ENCODE assay signal across 27 mouse cellular contexts in genomic region chr11:67044959-67045358, GRCm38 (mm10). TPM values are rescaled to one million over a fixed set of nuclear protein-coding genes. Genes with fewer than 3 reads are reported as not detected.
DNase-seq lines count a peak whose midpoint lies in the region; ATAC-seq and TF ChIP-seq lines count a peak whose summit lies in the region.
"Had no signal": no experiment of that assay in that cellular context is flagged by ENCODE, and none has a peak within 500 bp of the region (broad histone marks: within the 10 kb centered on the region; RNA-seq: fewer than 3 reads in every experiment).

No protein-coding gene starts in this region.

- peak; percentile 44 for DNase-seq in R1 (ENCODE audit: low read depth, low spot score)
- DNase-seq in liver, embryonic 13.5 days = no peak
- no peak for DNase-seq in neural tube, embryonic 10.5 days (ENCODE audit: extremely low spot score, low spot score)
- no peak for DNase-seq in layer of hippocampus, adult 2 months (ENCODE audit: low spot score in 2 of 2)
- DNase-seq: adrenal gland, postnatal 25 days; cerebellum, adult 11 months; cerebellum, postnatal 36 days; gastrocnemius, postnatal 25 days; heart, postnatal 4 days; kidney, adult 2 months; kidney, postnatal 14 days; layer of hippocampus, adult 9-11 months; left cerebral cortex, postnatal 4 days; lung, embryonic 14.5 days; right cerebral cortex, postnatal 25 days; thymus, postnatal 36 days had no signal

- H3K9me3 ChIP-seq in intestine, embryonic 16.5 days (ENCODE audit: control insufficient read depth, low read length) = no peaks in the 10 kb centered on the region
- no peaks in the 10 kb centered on the region for H3K9me3 ChIP-seq in liver, embryonic 13.5 days (replicated peaks)
- H3K9me3 ChIP-seq in stomach, embryonic 15.5 days = no peaks in the 10 kb centered on the region
- no peaks in the 10 kb centered on the region for H3K9me3 ChIP-seq in kidney, embryonic 16.5 days (ENCODE audit: low read length)
- H3K9me3 ChIP-seq: G1E; heart, embryonic 15.5 days; midbrain, embryonic 15.5 days had no signal

- H3K27me3 ChIP-seq in intestine, embryonic 16.5 days (replicated peaks; ENCODE audit: control insufficient read depth, insufficient read depth, low read length) = no peaks in the 10 kb centered on the region
- no peaks in the 10 kb centered on the region for H3K27me3 ChIP-seq in liver, embryonic 13.5 days
- no peaks in the 10 kb centered on the region for H3K27me3 ChIP-seq in stomach, embryonic 15.5 days (replicated peaks)
- no peaks in the 10 kb centered on the region for H3K27me3 ChIP-seq in kidney, embryonic 16.5 days (ENCODE audit: insufficient read depth, low read length)
- H3K27me3 ChIP-seq: heart, embryonic 15.5 days; midbrain, embryonic 15.5 days had no signal

- peaks cover 10% of the 10 kb centered on the region; the same call in 1 of the 2 replicates for H3K4me1 ChIP-seq in intestine, embryonic 16.5 days (ENCODE audit: control insufficient read depth, insufficient read depth, low read length)
- peaks cover 24% of the 10 kb centered on the region for H3K4me1 ChIP-seq in liver, embryonic 13.5 days (replicated peaks)
- no peaks in the 10 kb centered on the region for H3K4me1 ChIP-seq in stomach, embryonic 15.5 days
- H3K4me1 ChIP-seq in kidney, embryonic 16.5 days (ENCODE audit: insufficient read depth, low read length) = no peaks in the 10 kb centered on the region
- H3K4me1 ChIP-seq: midbrain, embryonic 15.5 days had no signal

- ATAC-seq in intestine, embryonic 16.5 days = peak; percentile 84
- peak; percentile 72 for ATAC-seq in liver, embryonic 13.5 days (ENCODE audit: low read depth)
- peak; percentile 89 for ATAC-seq in stomach, embryonic 15.5 days (ENCODE audit: insufficient read depth, low FRiP score, low read depth)
- no peak for ATAC-seq in kidney, embryonic 16.5 days (ENCODE audit: low FRiP score, low TSS enrichment)
- ATAC-seq: forebrain, embryonic 14.5 days; hindbrain, postnatal 0 days; midbrain, embryonic 15.5 days had no signal

- WGBS in intestine, embryonic 16.5 days = 64% methylated on average over 6 of the region's 6 CpGs
- WGBS in liver, embryonic 13.5 days (ENCODE audit: insufficient replicate concordance) = 70% methylated on average over 6 of the region's 6 CpGs
- 52% methylated on average over 6 of the region's 6 CpGs for WGBS in stomach, embryonic 15.5 days
- 50% methylated on average over 6 of the region's 6 CpGs for WGBS in kidney, embryonic 16.5 days

- H3K4me2 ChIP-seq in intestine, embryonic 16.5 days (ENCODE audit: low read depth, low read length) = peak overlapping the region; percentile 19; the same call in 1 of the 2 replicates
- H3K4me2 ChIP-seq in liver, embryonic 13.5 days = no peak overlapping the region
- H3K4me2 ChIP-seq in stomach, embryonic 15.5 days = no peak overlapping the region
- H3K4me2 ChIP-seq in kidney, embryonic 16.5 days (replicated peaks; ENCODE audit: low read depth, low read length) = no peak overlapping the region
- H3K4me2 ChIP-seq: heart, embryonic 15.5 days; lung, embryonic 14.5 days; midbrain, embryonic 15.5 days had no signal

- TF ChIP-seq CTCF in layer of hippocampus, adult 2 months (conservative IDR thresholded peaks at IDR 0.05) = no peak

- no peak overlapping the region for H3K4me3 ChIP-seq in intestine, embryonic 16.5 days (ENCODE audit: low read length)
- H3K4me3 ChIP-seq in liver, embryonic 13.5 days (replicated peaks) = no peak overlapping the region
- no peak overlapping the region for H3K4me3 ChIP-seq in stomach, embryonic 15.5 days (replicated peaks)
- no peak overlapping the region for H3K4me3 ChIP-seq in kidney, embryonic 16.5 days (ENCODE audit: low read length)
- no peak overlapping the region for H3K4me3 ChIP-seq in layer of hippocampus, adult 2 months
- H3K4me3 ChIP-seq: heart, embryonic 15.5 days; left cerebral cortex, adult 2 months; midbrain, embryonic 15.5 days had no signal

- H3K9ac ChIP-seq in intestine, embryonic 16.5 days (ENCODE audit: low read depth, low read length) = no peak overlapping the region
- H3K9ac ChIP-seq in liver, embryonic 13.5 days = no peak overlapping the region
- no peak overlapping the region for H3K9ac ChIP-seq in stomach, embryonic 15.5 days
- H3K9ac ChIP-seq in kidney, embryonic 16.5 days (replicated peaks; ENCODE audit: low read length) = no peak overlapping the region
- H3K9ac ChIP-seq: heart, embryonic 15.5 days; lung, embryonic 14.5 days; midbrain, embryonic 15.5 days had no signal

- peaks cover 3% of the 10 kb centered on the region for H3K36me3 ChIP-seq in intestine, embryonic 16.5 days (ENCODE audit: control insufficient read depth, insufficient read depth, low read length)
- peaks cover 30% of the 10 kb centered on the region for H3K36me3 ChIP-seq in liver, embryonic 13.5 days
- H3K36me3 ChIP-seq in stomach, embryonic 15.5 days = 0 out of 2 replicates have a peak, but pooled peaks cover 9% of the 10 kb centered on the region
- H3K36me3 ChIP-seq in kidney, embryonic 16.5 days (ENCODE audit: insufficient read depth, low read length) = peaks cover 27% of the 10 kb centered on the region

- no peak overlapping the region for H3K27ac ChIP-seq in intestine, embryonic 16.5 days (ENCODE audit: low read length)
- no peak overlapping the region for H3K27ac ChIP-seq in liver, embryonic 13.5 days
- no peak overlapping the region for H3K27ac ChIP-seq in stomach, embryonic 15.5 days
- no peak overlapping the region for H3K27ac ChIP-seq in kidney, embryonic 16.5 days (ENCODE audit: low read length)
- H3K27ac ChIP-seq in layer of hippocampus, adult 2 months = no peak overlapping the region
- H3K27ac ChIP-seq: heart, embryonic 15.5 days; hindbrain, postnatal 0 days; left cerebral cortex, adult 2 months; midbrain, embryonic 15.5 days had no signal

RNA-seq across cellular contexts. Expression of gene Adprm, which starts 7.4 kb away (rescaled TPM):
- 20.8 and 22.1 TPM in 2 replicates for polyA plus RNA-seq in intestine, embryonic 16.5 days (2015; fragmentation: Nextera tagmentation; extraction: Ambion mirVana)
- polyA plus RNA-seq in liver, embryonic 13.5 days (2015; fragmentation: Nextera tagmentation; extraction: Ambion mirVana) = 10.7 and 14.0 TPM in 2 replicates
- 24.0 and 28.1 TPM in 2 replicates for polyA plus RNA-seq in stomach, embryonic 15.5 days (2015; fragmentation: Nextera tagmentation; extraction: Ambion mirVana)
- 29.9 TPM in 2 replicates for polyA plus RNA-seq in kidney, embryonic 16.5 days (2015; fragmentation: Nextera tagmentation; extraction: Ambion mirVana)
- total RNA-seq in layer of hippocampus, adult 2 months (2021) = 10 to 100 TPM; 27.7 to 29.3 TPM

RNA-seq across cellular contexts. Expression of gene Sco1, which starts 7.5 kb away (rescaled TPM):
- polyA plus RNA-seq in intestine, embryonic 16.5 days (2015; fragmentation: Nextera tagmentation; extraction: Ambion mirVana) = 17.7 and 18.6 TPM in 2 replicates
- 8.2 and 10.6 TPM in 2 replicates for polyA plus RNA-seq in liver, embryonic 13.5 days (2015; fragmentation: Nextera tagmentation; extraction: Ambion mirVana)
- polyA plus RNA-seq in stomach, embryonic 15.5 days (2015; fragmentation: Nextera tagmentation; extraction: Ambion mirVana) = 17.6 and 18.7 TPM in 2 replicates
- polyA plus RNA-seq in kidney, embryonic 16.5 days (2015; fragmentation: Nextera tagmentation; extraction: Ambion mirVana) = 16.3 and 17.7 TPM in 2 replicates
- 10 to 100 TPM in 1 of 2 experiments, 1 to 10 TPM in 1; 9.4 to 10.6 TPM for total RNA-seq in layer of hippocampus, adult 2 months (2021)

RNA-seq across cellular contexts. Expression of gene Tmem220, which starts 20.0 kb away (rescaled TPM):
- 3.4 and 4.6 TPM in 2 replicates for polyA plus RNA-seq in intestine, embryonic 16.5 days (2015; fragmentation: Nextera tagmentation; extraction: Ambion mirVana)
- 1.5 and 2.0 TPM in 2 replicates for polyA plus RNA-seq in liver, embryonic 13.5 days (2015; fragmentation: Nextera tagmentation; extraction: Ambion mirVana)
- polyA plus RNA-seq in stomach, embryonic 15.5 days (2015; fragmentation: Nextera tagmentation; extraction: Ambion mirVana) = 1.7 and 2.5 TPM in 2 replicates
- polyA plus RNA-seq in kidney, embryonic 16.5 days (2015; fragmentation: Nextera tagmentation; extraction: Ambion mirVana) = 1.8 and 2.3 TPM in 2 replicates
- under 1 TPM; 0.44 to 0.95 TPM for total RNA-seq in layer of hippocampus, adult 2 months (2021)

RNA-seq across cellular contexts. Expression of gene Myh3, which starts 33.1 kb away (rescaled TPM):
- 0.50 and 1.1 TPM in 2 replicates for polyA plus RNA-seq in intestine, embryonic 16.5 days (2015; fragmentation: Nextera tagmentation; extraction: Ambion mirVana)
- polyA plus RNA-seq in liver, embryonic 13.5 days (2015; fragmentation: Nextera tagmentation; extraction: Ambion mirVana) = 1.6 and 1.8 TPM in 2 replicates
- 1.0 and 3.9 TPM in 2 replicates for polyA plus RNA-seq in stomach, embryonic 15.5 days (2015; fragmentation: Nextera tagmentation; extraction: Ambion mirVana)
- 4.7 and 5.1 TPM in 2 replicates for polyA plus RNA-seq in kidney, embryonic 16.5 days (2015; fragmentation: Nextera tagmentation; extraction: Ambion mirVana)
- total RNA-seq in layer of hippocampus, adult 2 months (2021) = under 1 TPM; 0.67 to 0.91 TPM
- total RNA-seq: adrenal gland, postnatal 25 days; G1E; megakaryocyte-erythroid progenitor cell, adult 5-6 weeks; neutrophil, adult 5-6 weeks had no signal
- polyA plus RNA-seq: G1E had no signal
